Mouse (Mus musculus): ENCODE data around the gene Myo15b. TPM values are rescaled to one million over a fixed set of nuclear protein-coding genes. Genes with fewer than 3 reads are reported as not detected.

Myo15b gene
- polyA plus RNA-seq, 1 experiment from 2014 or later, result 0.54 TPM

DNA sequence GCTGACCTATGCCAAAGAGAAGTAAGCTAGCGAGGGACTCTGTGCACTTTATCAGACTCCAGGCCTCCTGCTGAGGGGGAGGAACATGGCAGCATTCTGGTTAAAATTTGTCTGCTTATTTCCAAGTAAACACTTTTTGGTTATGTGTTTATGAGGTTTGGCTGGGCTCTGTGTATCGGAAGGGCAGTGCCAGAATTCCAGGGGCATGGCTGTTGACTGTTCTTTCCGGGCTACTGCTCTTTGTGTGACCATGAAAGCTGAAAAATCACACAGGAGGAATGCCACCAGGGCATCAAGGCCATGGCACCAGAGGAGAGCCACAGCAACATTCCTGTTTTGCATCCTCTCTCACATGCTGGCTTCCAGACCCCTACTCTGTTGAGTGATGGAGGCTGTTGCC, 47.9 kb downstream of the Myo15b start:
- no peak overlapping the region for H3K4me2 ChIP-seq (ENCODE audit: low read depth, low read length)
- peaks cover 11% of the 10 kb centered on the region; the same call in 1 of the 2 replicates for H3K36me3 ChIP-seq (ENCODE audit: control insufficient read depth, insufficient read depth, low read length)
- no peak for DNase-seq (ENCODE audit: low spot score)
- no peaks in the 10 kb centered on the region for H3K27me3 ChIP-seq (replicated peaks; ENCODE audit: control insufficient read depth, insufficient read depth, low read length)
- H3K4me3 ChIP-seq (ENCODE audit: low read depth, low read length), result no peak overlapping the region
- WGBS, result 74% methylated on average over 3 of the region's 3 CpGs
- no peak overlapping the region for H3K9ac ChIP-seq (ENCODE audit: low read depth, low read length)
- no peak overlapping the region; the same call in 1 of the 2 replicates for H3K27ac ChIP-seq (replicated peaks; ENCODE audit: low read depth, low read length)
- H3K4me1 ChIP-seq (ENCODE audit: control insufficient read depth, insufficient read depth, low read length), result peaks cover 26% of the 10 kb centered on the region
- no peaks in the 10 kb centered on the region for H3K9me3 ChIP-seq (ENCODE audit: control insufficient read depth, low read length)
- ATAC-seq (ENCODE audit: low read depth), result no peak

- Histone ChIP-seq H3K36me3 (ENCODE audit: control insufficient read depth, insufficient read depth, low read length) (peaks cover 14% of the 10 kb centered on the region; the same call in 1 of the 2 replicates), H3K4me2 (ENCODE audit: low read depth, low read length) (no peak overlapping the region), H3K9ac (ENCODE audit: low read depth, low read length) (no peak overlapping the region), H3K27me3 (replicated peaks; ENCODE audit: control insufficient read depth, insufficient read depth, low read length) (no peaks in the 10 kb centered on the region), H3K4me3 (ENCODE audit: low read depth, low read length) (no peak overlapping the region), H3K9me3 (ENCODE audit: control insufficient read depth, low read length) (no peaks in the 10 kb centered on the region), H3K27ac (replicated peaks; ENCODE audit: low read depth, low read length) (no peak overlapping the region), H3K4me1 (ENCODE audit: control insufficient read depth, insufficient read depth, low read length) (peaks cover 23% of the 10 kb centered on the region)
- WGBS, result 92% methylated on average over 5 of the region's 5 CpGs
- ATAC-seq (ENCODE audit: low read depth) (no peak), DNase-seq (ENCODE audit: low spot score) (no peak)
Measured at GRCm38 (mm10) chr11:115906521-115906920, 48.3 kb downstream of the Myo15b start.

- 91% methylated on average over 5 of the region's 5 CpGs for WGBS
- peak; percentile 44; the same call in 1 of the 2 replicates for ATAC-seq (ENCODE audit: low read depth)
- H3K9ac ChIP-seq (ENCODE audit: low read depth, low read length), result no peak overlapping the region
Measured at GRCm38 (mm10) chr11:115911134-115911561, 52.9 kb downstream of the Myo15b start.

DNA sequence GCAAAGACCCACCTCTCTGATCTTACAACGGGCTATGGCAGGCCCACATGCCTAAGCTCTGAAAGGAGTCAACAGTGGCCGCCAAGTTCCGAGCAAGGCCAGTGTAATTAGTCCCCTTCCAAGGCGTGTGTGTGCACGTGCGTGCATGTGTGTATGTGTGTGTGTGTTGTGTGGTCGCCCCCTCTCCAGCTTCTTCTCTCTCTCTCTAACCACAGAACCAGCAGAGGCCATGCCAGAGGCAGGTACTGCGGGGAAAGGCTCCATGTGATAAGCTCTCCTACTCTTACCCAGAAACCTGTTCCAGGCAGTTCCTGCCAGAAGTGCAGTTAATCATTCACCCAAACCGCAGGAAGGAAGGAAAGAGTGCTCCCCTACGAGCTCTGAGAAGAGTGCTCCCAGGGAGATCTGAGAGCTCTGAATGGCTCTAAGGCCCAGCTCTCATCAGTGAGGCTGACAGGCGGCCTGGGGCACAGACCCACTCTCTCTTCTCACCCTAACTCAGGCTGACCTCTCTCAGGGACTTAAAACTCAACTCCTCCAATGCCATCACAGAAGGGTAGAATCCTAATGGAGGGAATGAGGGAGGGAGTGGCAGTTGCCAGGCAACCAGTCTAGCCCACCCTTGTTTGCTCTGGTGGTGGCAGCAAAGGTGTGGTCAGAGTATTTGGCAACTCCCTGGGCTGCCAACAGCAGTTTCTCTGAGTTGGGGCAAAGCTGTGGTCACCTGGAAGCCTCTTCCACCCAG, 53.6 kb downstream of the Myo15b start, which contains the start of gene Smim6:
Gene Smim6 (plus strand): TSS at position 386 of the 745 bp plus-strand sequence.
- Histone ChIP-seq H3K27me3 (replicated peaks; ENCODE audit: control insufficient read depth, insufficient read depth, low read length) (no peaks in the 10 kb centered on the region), H3K9ac (ENCODE audit: low read depth, low read length) (no peak within 1 kb of the TSS), H3K4me2 (ENCODE audit: low read depth, low read length) (no peak within 1 kb of the TSS), H3K4me3 (ENCODE audit: low read depth, low read length) (no peak within 1 kb of the TSS), H3K36me3 (ENCODE audit: control insufficient read depth, insufficient read depth, low read length) (peaks cover 39% of the 10 kb centered on the region; the same call in 1 of the 2 replicates), H3K27ac (replicated peaks; ENCODE audit: low read depth, low read length) (peak within 1 kb of the TSS; percentile 15; the same call in 1 of the 2 replicates), H3K9me3 (ENCODE audit: control insufficient read depth, low read length) (no peaks in the 10 kb centered on the region), H3K4me1 (ENCODE audit: control insufficient read depth, insufficient read depth, low read length) (no peaks in the 10 kb centered on the region)
- DNase-seq (ENCODE audit: low spot score), result no peak
- WGBS, result 77% methylated on average over 11 of the region's 11 CpGs
- no peak for ATAC-seq (ENCODE audit: low read depth)

More at GRCm38 (mm10) chr11:115911134-115911561, 52.9 kb downstream of the Myo15b start:
- no peaks in the 10 kb centered on the region for H3K27me3 ChIP-seq (replicated peaks; ENCODE audit: control insufficient read depth, insufficient read depth, low read length)
- H3K4me2 ChIP-seq (ENCODE audit: low read depth, low read length), result no peak overlapping the region
- peak; percentile 29 for DNase-seq (ENCODE audit: low spot score)
- H3K9me3 ChIP-seq (ENCODE audit: control insufficient read depth, low read length), result no peaks in the 10 kb centered on the region
- H3K4me1 ChIP-seq (ENCODE audit: control insufficient read depth, insufficient read depth, low read length), result no peaks in the 10 kb centered on the region
- H3K27ac ChIP-seq (replicated peaks; ENCODE audit: low read depth, low read length), result peak overlapping the region; percentile 15; the same call in 1 of the 2 replicates
- no peak overlapping the region for H3K4me3 ChIP-seq (ENCODE audit: low read depth, low read length)
- H3K36me3 ChIP-seq (ENCODE audit: control insufficient read depth, insufficient read depth, low read length), result peaks cover 35% of the 10 kb centered on the region; the same call in 1 of the 2 replicates

DNA sequence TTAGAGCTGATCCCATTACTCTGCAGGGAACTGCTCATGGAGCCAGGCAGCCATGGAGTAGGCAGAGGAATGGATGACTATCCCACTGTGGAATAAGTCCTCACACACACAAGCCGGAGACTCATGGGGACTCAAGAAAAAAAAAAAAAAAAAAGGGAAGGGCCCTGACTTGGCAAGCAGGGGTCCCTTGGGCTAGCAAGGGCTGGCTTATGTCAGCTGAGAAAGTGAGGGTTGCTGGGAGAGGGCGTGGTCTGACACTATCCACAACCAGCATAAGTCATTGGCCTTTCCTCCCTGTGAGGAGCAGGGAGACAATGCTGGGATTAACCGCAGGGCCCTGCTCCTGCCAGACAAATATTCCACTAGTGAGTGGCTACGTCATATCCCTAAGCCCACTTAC, 58.4 kb downstream of the Myo15b start:
- Histone ChIP-seq H3K9ac (ENCODE audit: low read depth, low read length) (no peak overlapping the region), H3K4me1 (ENCODE audit: control insufficient read depth, insufficient read depth, low read length) (no peaks in the 10 kb centered on the region), H3K4me3 (ENCODE audit: low read depth, low read length) (no peak overlapping the region), H3K4me2 (ENCODE audit: low read depth, low read length) (no peak overlapping the region), H3K27ac (replicated peaks; ENCODE audit: low read depth, low read length) (no peak overlapping the region), H3K9me3 (ENCODE audit: control insufficient read depth, low read length) (no peaks in the 10 kb centered on the region), H3K36me3 (ENCODE audit: control insufficient read depth, insufficient read depth, low read length) (peaks cover 41% of the 10 kb centered on the region), H3K27me3 (replicated peaks; ENCODE audit: control insufficient read depth, insufficient read depth, low read length) (no peaks in the 10 kb centered on the region)
- WGBS, result 94% methylated on average over 4 of the region's 4 CpGs
- ATAC-seq (ENCODE audit: low read depth) (no peak), DNase-seq (ENCODE audit: low spot score) (no peak)

DNA sequence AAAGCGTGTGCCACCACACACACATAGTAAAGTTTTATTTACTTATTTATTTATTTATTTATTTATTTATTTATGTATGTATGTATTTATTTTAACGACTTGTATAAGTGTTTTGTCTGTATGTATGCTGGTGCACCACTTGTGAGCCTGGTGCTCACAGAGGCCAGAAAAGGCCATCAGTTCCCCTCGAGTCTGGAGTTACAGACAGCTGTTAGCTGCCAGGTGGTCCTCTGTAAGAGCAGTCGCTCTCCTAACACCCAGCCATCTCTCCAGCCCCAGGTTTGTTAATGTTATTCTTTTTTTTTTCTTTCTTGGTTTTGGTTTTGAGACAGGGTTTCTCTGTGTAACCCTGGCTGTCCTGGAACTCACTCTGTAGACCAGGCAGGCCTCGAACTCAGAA, 60.4 kb downstream of the Myo15b start:
- Histone ChIP-seq H3K9me3 (ENCODE audit: control insufficient read depth, low read length) (no peaks in the 10 kb centered on the region), H3K9ac (ENCODE audit: low read depth, low read length) (no peak overlapping the region), H3K27me3 (replicated peaks; ENCODE audit: control insufficient read depth, insufficient read depth, low read length) (no peaks in the 10 kb centered on the region), H3K4me1 (ENCODE audit: control insufficient read depth, insufficient read depth, low read length) (no peaks in the 10 kb centered on the region), H3K4me2 (ENCODE audit: low read depth, low read length) (no peak overlapping the region), H3K4me3 (ENCODE audit: low read depth, low read length) (no peak overlapping the region), H3K27ac (replicated peaks; ENCODE audit: low read depth, low read length) (no peak overlapping the region), H3K36me3 (ENCODE audit: control insufficient read depth, insufficient read depth, low read length) (peaks cover 51% of the 10 kb centered on the region)
- 84% methylated on average over 5 of the region's 5 CpGs for WGBS
- ATAC-seq (ENCODE audit: low read depth) (no peak), DNase-seq (ENCODE audit: low spot score) (no peak)

DNA sequence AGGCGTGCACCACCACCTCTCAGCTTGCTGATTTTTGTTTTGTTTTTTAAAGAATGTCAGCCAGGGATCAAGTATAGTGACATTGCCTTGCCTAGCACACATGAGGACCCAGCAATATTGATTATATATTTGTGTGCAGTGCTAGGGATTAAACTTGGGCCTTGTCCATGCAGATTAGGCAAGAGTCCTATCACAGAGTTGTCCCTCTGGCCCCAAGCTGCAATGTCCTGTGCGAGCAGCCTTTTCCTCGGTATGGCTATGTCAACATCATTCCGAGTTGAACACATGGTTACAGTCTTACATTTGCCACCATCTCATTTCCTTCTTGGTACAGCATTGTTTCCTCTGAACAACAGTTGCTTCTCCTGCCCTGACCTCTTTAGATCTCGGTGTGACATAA, 60.9 kb downstream of the Myo15b start:
- WGBS, result 94% methylated on average over 5 of the region's 5 CpGs
- H3K9me3 ChIP-seq (ENCODE audit: control insufficient read depth, low read length), result no peaks in the 10 kb centered on the region
- peaks cover 47% of the 10 kb centered on the region for H3K36me3 ChIP-seq (ENCODE audit: control insufficient read depth, insufficient read depth, low read length)
- no peak overlapping the region for H3K4me2 ChIP-seq (ENCODE audit: low read depth, low read length)
- H3K4me1 ChIP-seq (ENCODE audit: control insufficient read depth, insufficient read depth, low read length), result no peaks in the 10 kb centered on the region
- no peak overlapping the region for H3K4me3 ChIP-seq (ENCODE audit: low read depth, low read length)
- H3K27me3 ChIP-seq (replicated peaks; ENCODE audit: control insufficient read depth, insufficient read depth, low read length), result no peaks in the 10 kb centered on the region
- ATAC-seq (ENCODE audit: low read depth), result no peak
- no peak overlapping the region for H3K27ac ChIP-seq (replicated peaks; ENCODE audit: low read depth, low read length)
- no peak overlapping the region for H3K9ac ChIP-seq (ENCODE audit: low read depth, low read length)
- DNase-seq (ENCODE audit: low spot score), result no peak

DNA sequence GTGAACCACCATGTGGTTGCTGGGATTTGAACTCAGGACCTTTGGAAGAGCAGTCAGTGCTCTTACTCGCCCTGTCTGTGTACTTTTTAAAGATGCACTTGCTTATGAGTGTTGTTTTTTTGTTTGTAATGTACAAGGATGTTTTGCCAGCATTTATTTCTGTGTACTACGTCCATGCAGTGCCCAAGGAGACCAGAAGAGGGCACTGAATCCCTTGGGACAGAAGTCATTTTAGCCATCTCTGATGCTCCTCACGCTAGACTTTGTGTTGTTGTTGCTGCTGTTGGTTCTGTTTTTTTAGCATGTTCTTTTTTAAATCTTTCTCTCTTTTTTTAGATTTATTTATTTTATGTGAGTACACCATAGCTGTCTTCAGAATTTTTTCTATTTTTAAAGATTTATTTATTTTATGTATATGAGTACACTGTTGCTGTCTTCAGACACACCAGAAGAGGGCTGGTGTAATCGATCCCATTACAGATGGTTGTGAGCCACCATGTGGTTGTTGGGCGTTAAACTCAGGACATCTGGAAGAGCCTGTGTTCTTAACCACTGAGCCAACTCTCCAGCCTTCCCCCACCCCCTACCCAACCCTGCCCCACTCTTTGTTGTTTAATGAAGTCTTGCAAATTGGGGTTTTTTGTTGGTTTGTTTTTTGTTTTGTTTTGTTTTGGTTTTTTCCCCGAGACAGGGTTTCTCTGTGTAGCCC, 62.1 kb downstream of the Myo15b start:
- Histone ChIP-seq H3K36me3 (ENCODE audit: control insufficient read depth, insufficient read depth, low read length) (peaks cover 46% of the 10 kb centered on the region), H3K4me1 (ENCODE audit: control insufficient read depth, insufficient read depth, low read length) (no peaks in the 10 kb centered on the region), H3K9me3 (ENCODE audit: control insufficient read depth, low read length) (no peaks in the 10 kb centered on the region), H3K9ac (ENCODE audit: low read depth, low read length) (no peak overlapping the region), H3K27ac (replicated peaks; ENCODE audit: low read depth, low read length) (no peak overlapping the region), H3K4me3 (ENCODE audit: low read depth, low read length) (no peak overlapping the region), H3K27me3 (replicated peaks; ENCODE audit: control insufficient read depth, insufficient read depth, low read length) (no peaks in the 10 kb centered on the region), H3K4me2 (ENCODE audit: low read depth, low read length) (no peak overlapping the region)
- ATAC-seq (ENCODE audit: low read depth) (no peak), DNase-seq (ENCODE audit: low spot score) (peak; percentile 47)
- WGBS, result 46% methylated on average over 6 of the region's 6 CpGs

All from embryonic facial prominence, embryonic 14.5 days (tissue).